ENCODE assay signal across 8 mouse cellular contexts in genomic region chr2:157203459-157204365, GRCm38 (mm10). TPM values are rescaled to one million over a fixed set of nuclear protein-coding genes. Genes with fewer than 3 reads are reported as not detected.
DNase-seq lines count a peak whose midpoint lies in the region; TF ChIP-seq lines count a peak whose summit lies in the region.

No protein-coding gene starts in this region.

- peak overlapping the region; percentile 91 for H3K27ac ChIP-seq in ES-E14 (ENCODE audit: insufficient read depth, low read depth, low read length, poor library complexity, severe bottlenecking)

- H3K9ac ChIP-seq in ES-E14 (ENCODE audit: insufficient read depth, low read depth, low read length, poor library complexity, severe bottlenecking), result peak overlapping the region; percentile 91

- peak; percentile 14 for DNase-seq in cerebellum, adult 8-10 months
- no peak for DNase-seq in cerebellum, postnatal 25 days
- peak; percentile 56 for DNase-seq in ES-E14 (ENCODE audit: low read depth, low spot score)
- peak; percentile 88 for DNase-seq in embryo, embryonic 11 days
- DNase-seq in heart, postnatal 14 days, result peak; percentile 30 to 36
- peak; percentile 20 to 28 for DNase-seq in layer of hippocampus, postnatal 14 days (ENCODE audit: low spot score in 2 of 2)
- peak; percentile 52 to 58 for DNase-seq in lung, postnatal 4 days
- DNase-seq in spleen, postnatal 14 days (ENCODE audit: low spot score in 2 of 2), result peak; percentile 23 to 43

- intact Hi-C loops in heart, postnatal 14 days (cut with DNase I), result no loop called here

- H3K4me3 ChIP-seq in ES-E14 (ENCODE audit: insufficient read depth in 1 of 2, low read depth in 1 of 2, low read length in 2 of 2, poor library complexity in 1 of 2, severe bottlenecking in 1 of 2), result peak overlapping the region; percentile 86 to 89

- H3K36me3 ChIP-seq in ES-E14 (ENCODE audit: control insufficient read depth, insufficient read depth, low read length, poor library complexity, severe bottlenecking), result peaks cover 7% of the 10 kb centered on the region; the same call in 1 of the 2 replicates

- peaks cover 0 to 3% of the 10 kb centered on the region in 2 experiments; a peak in 1 of 4 replicates for H3K4me1 ChIP-seq in ES-E14 (ENCODE audit: control insufficient read depth in 2 of 2, insufficient read depth in 2 of 2, low read length in 2 of 2, poor library complexity in 1 of 2)

- H3K9me3 ChIP-seq in ES-E14 (ENCODE audit: control insufficient read depth, insufficient read depth, low read depth, low read length), result no peaks in the 10 kb centered on the region

- in situ Hi-C loops in ES-E14 (cut with MboI; ENCODE audit: low sequenced_read_pairs in 2 of 2, unreplicated experiment in 2 of 2), result no loop called here

TF ChIP-seq in ES-E14, 5 proteins besides CTCF, POLR2A, EP300 and RAD21:
- no peak for TF ChIP-seq ZC3H11A (IDR thresholded peaks at IDR 0.05; ENCODE audit: borderline replicate concordance, low read depth, low read length)
- no peak for TF ChIP-seq CHD2 (IDR thresholded peaks at IDR 0.05; ENCODE audit: low read depth, low read length)
- TF ChIP-seq HCFC1 (IDR thresholded peaks at IDR 0.05; ENCODE audit: borderline replicate concordance, insufficient read depth, low read length), result no peak
- no peak for TF ChIP-seq MAFK (IDR thresholded peaks at IDR 0.05; ENCODE audit: insufficient read depth, low read depth, low read length)
- no peak for TF ChIP-seq ZNF384 (IDR thresholded peaks at IDR 0.05; ENCODE audit: low read depth, low read length)

RNA-seq across cellular contexts. Expression of gene Rbl1, which starts 0.6 kb away (rescaled TPM):
- total RNA-seq in ES-E14 (2012; rRNA removed), result 10.5 and 12.4 TPM in 2 replicates
- total RNA-seq in heart, postnatal 14 days (2021), result 1 to 10 TPM; 3.1 to 4.3 TPM
- 1 to 10 TPM; 1.7 to 1.9 TPM for total RNA-seq in layer of hippocampus, postnatal 14 days (2021)

Comparison
In these comparisons a context has a peak if more than half of its experiments do, and no peak if none do; other contexts are left out.
1. DNase-seq: peak in cerebellum, adult 8-10 months (single experiment), ES-E14 (single experiment), embryo, embryonic 11 days (single experiment), heart, postnatal 14 days (2 of 2), layer of hippocampus, postnatal 14 days (2 of 2), lung, postnatal 4 days (2 of 2) and spleen, postnatal 14 days (2 of 2); none in cerebellum, postnatal 25 days (0 of 2).